ENCODE assay signal across 8 mouse cellular contexts in genomic region chr14:31128826-31129219, GRCm38 (mm10). TPM values are rescaled to one million over a fixed set of nuclear protein-coding genes. Genes with fewer than 3 reads are reported as not detected.
DNase-seq lines count a peak whose midpoint lies in the region; ATAC-seq lines count a peak whose summit lies in the region.

Smim4 (minus strand) TSS chr14:31128956.

- ATAC-seq in megakaryocyte progenitor cell, adult 5-6 weeks (replicated peaks; ENCODE audit: poor library complexity) = peak; percentile 79

- peak; percentile 97 for DNase-seq in adipocyte (ENCODE audit: low spot score)
- peak; percentile 99 for DNase-seq in embryo, embryonic 10 days (ENCODE audit: low spot score)
- peak; percentile 95 for DNase-seq in gastrocnemius, postnatal 10 days
- DNase-seq in induced T-regulatory cell, adult 2 months (ENCODE audit: low read depth) = peak; percentile 100
- DNase-seq in left cerebral cortex, adult 9 months (ENCODE audit: low spot score in 2 of 2) = peak; percentile 95 to 97
- DNase-seq in right cerebral cortex, postnatal 14 days = peak; percentile 96
- DNase-seq in urinary bladder, postnatal 36 days (ENCODE audit: low spot score in 2 of 2) = peak; percentile 87 to 96

RNA-seq across cellular contexts. Expression of gene Smim4, which starts in this region (rescaled TPM):
- total RNA-seq in gastrocnemius, postnatal 10 days (2021) = 10 to 100 TPM; 39.5 to 43.0 TPM
- total RNA-seq in megakaryocyte progenitor cell, adult 5-6 weeks (2015) = 93.8 and 125 TPM in 2 replicates
- 45.3 and 89.8 TPM in 2 replicates for total RNA-seq in megakaryocyte progenitor cell, adult 5-6 weeks (2017)

Comparison
In these comparisons a context has a peak if more than half of its experiments do, and no peak if none do; other contexts are left out.
1. Peak in every context shown above with its lines: DNase-seq and ATAC-seq.